Mouse (Mus musculus) cerebellum, adult 2 months (tissue): Measurements from ENCODE around the gene Cct2.

Experiments used
- CTCF ChIP-seq: fragments of 200-500 bp; IDR thresholded peaks from 2 replicates; pipeline ENCODE4 v1.5.1; 2011; ENCODE audit warnings: low read depth, mild to moderate bottlenecking, control low read depth, low read length, moderate library complexity, borderline replicate concordance; ENCODE audit not compliant: insufficient read depth
- POLR2A ChIP-seq: fragments of 200-500 bp; IDR thresholded peaks from 2 replicates; pipeline ENCODE4 v1.6.1; 2011; ENCODE audit warnings: low read length, control low read depth, borderline replicate concordance; ENCODE audit not compliant: insufficient read depth

DNA sequence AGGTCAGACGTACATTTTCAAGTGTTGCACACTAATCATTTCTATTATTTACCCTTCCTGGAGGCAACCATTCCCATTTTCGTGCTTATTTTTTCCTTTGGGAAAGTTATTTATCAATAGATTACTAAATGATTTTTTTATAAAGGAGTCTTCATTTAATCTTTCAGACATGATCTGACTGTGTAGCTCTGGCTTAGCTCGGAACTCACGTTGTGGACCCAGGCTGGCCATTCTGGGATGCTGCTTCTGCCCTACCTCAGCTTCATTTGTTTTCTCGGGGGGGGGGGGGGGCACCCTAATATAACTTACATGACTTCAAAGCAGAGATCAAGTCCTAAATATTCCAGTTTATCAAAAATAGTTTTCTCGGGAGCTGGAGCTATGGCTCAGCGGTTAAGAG, 462 bp upstream of the Cct2 start:
- TF ChIP-seq CTCF (no peak), POLR2A (no peak)
